Mouse (Mus musculus): Measurements from ENCODE around the gene Cyp4f17.

DNA sequence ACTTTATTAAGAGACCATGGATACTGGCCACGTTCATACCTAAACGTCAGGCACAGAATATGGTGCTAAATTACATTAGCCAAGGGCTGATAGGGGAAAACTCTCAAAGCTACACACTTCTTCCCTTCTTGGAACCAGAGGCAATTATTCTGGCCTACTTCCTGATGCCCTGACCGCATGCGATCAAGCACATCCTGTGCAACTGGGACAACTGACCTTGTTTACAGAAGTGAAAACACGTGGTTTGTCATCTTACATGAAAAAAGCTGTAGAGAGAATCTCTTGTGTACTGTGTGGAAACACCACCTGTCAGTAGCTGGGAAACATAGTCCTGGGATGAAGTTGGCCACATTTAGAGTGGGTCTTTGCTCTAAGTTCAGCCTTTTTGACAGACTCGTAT lies 28.2 kb downstream of the Cyp4f17 start:
- no peak for TF ChIP-seq CTCF (IDR thresholded peaks at IDR 0.05; ENCODE audit: low read depth)
- no peak for TF ChIP-seq EP300 (IDR thresholded peaks at IDR 0.05; ENCODE audit: low read depth)

Measured in liver, embryonic 14.5 days (tissue).